Mouse (Mus musculus) liver, embryonic 14.5 days (tissue): ENCODE data around the gene Rps6kb2. TPM values are rescaled to one million over a fixed set of nuclear protein-coding genes. Genes with fewer than 3 reads are reported as not detected.

Experiments
- ATAC-seq: fragments of 200-750 bp; cut with Nextera tagmentation; 2 replicates; pipeline ENCODE4 v1.8.0; 2017; ENCODE audit warnings: moderate number of reproducible peaks, mild to moderate bottlenecking, moderate library complexity; ENCODE audit not compliant: insufficient read depth
- DNase-seq, 3 experiments: peaks; one replicate each; pipeline ENCODE4 v3.0.0-alpha.2; 2012 to 2013; ENCODE audit warnings: low read depth in 3 of 3, low spot score in 3 of 3
- H3K27ac ChIP-seq: fragments of 300-500 bp; sonication (generic); 2 replicates; pipeline ENCODE4 v1.5.1; 2014; ENCODE audit warnings: moderate library complexity, mild to moderate bottlenecking, control low read depth, inconsistent platforms
- H3K27me3 ChIP-seq: fragments of 300-500 bp; sonication (generic); 2 replicates; pipeline ENCODE4 v1.6.1; 2014; ENCODE audit warnings: mild to moderate bottlenecking, low read length, moderate library complexity; ENCODE audit not compliant: control insufficient read depth, insufficient read depth
- H3K36me3 ChIP-seq: fragments of 300-500 bp; sonication (generic); replicated peaks from 2 replicates; pipeline ENCODE4 v1.6.1; 2014; ENCODE audit warnings: low read depth; ENCODE audit not compliant: control insufficient read depth, insufficient read depth
- H3K4me1 ChIP-seq, 2 experiments: fragments of 200-500 bp in 1 of 2; fragments of 300-500 bp in 1 of 2; sonication (generic) in 1 of 2; replicated peaks; 2 replicates each; pipeline ENCODE4 v1.6.1; 2012 to 2014; ENCODE audit warnings: antibody characterized with exemption in 1 of 2, inconsistent platforms in 1 of 2, low read length in 1 of 2; ENCODE audit not compliant: control insufficient read depth in 2 of 2, insufficient read depth in 2 of 2
- H3K4me2 ChIP-seq: fragments of 300-500 bp; sonication (generic); 2 replicates; pipeline ENCODE4 v1.6.1; 2014; ENCODE audit warnings: low read depth, mild to moderate bottlenecking, control low read depth, moderate library complexity
- H3K4me3 ChIP-seq, 2 experiments: fragments of 200-500 bp in 1 of 2; fragments of 300-500 bp in 1 of 2; sonication (generic) in 1 of 2; 2 replicates each; pipeline ENCODE4 v1.5.1; 2012 to 2014; ENCODE audit warnings: low read depth in 2 of 2, low read length in 2 of 2, mild to moderate bottlenecking in 2 of 2, control low read depth in 1 of 2, inconsistent platforms in 1 of 2, moderate library complexity in 1 of 2; ENCODE audit not compliant: insufficient read depth in 1 of 2
- H3K9ac ChIP-seq: fragments of 300-500 bp; sonication (generic); replicated peaks from 2 replicates; pipeline ENCODE4 v1.6.1; 2014; ENCODE audit warnings: mild to moderate bottlenecking, control low read depth, moderate library complexity
- H3K9me3 ChIP-seq: fragments of 300-500 bp; sonication (generic); 2 replicates; pipeline ENCODE4 v1.6.1; 2016; ENCODE audit warnings: low read length, mixed read lengths; ENCODE audit not compliant: control insufficient read depth
- CTCF ChIP-seq: IDR thresholded peaks from 2 replicates; pipeline ENCODE4 v1.5.1; 2016; ENCODE audit warnings: antibody characterized with exemption, low read depth, control low read depth
- EP300 ChIP-seq: IDR thresholded peaks from 2 replicates; pipeline ENCODE4 v1.6.1; 2016; ENCODE audit warnings: antibody characterized with exemption, low read depth
- WGBS: fragments of 180-500 bp; shearing (Covaris S2); extraction: QIAGEN DNeasy Blood & Tissue Kit; methylation state at CpG from one replicate; pipeline ENCODE4 v1.1.7; 2014; ENCODE audit not compliant: insufficient replicate concordance; 5-methylcytosine and 5-hydroxymethylcytosine counted together
- polyA plus RNA-seq, 2 experiments: library from polyadenylated mRNA; depleted of rRNA in 1 of 2; stranded (reverse) in 1 of 2; unstranded in 1 of 2; fragments of >200 nt; fragmentation: Nextera tagmentation in 1 of 2; extraction: Ambion mirVana in 1 of 2; gene quantifications; 2 replicates each; pipeline versions ENCODE4 v1.2.1 to v1.2.3; 2012 to 2014

The Rps6kb2 gene
- polyA plus RNA-seq, 2 experiments = 19.2 to 19.9 TPM

- no peak for ATAC-seq
- WGBS = 65% methylated on average over 16 of the region's 16 CpGs
- Histone ChIP-seq H3K27me3 (no peaks in the 10 kb centered on the region), H3K4me3 (no peak overlapping the region), H3K9me3 (no peaks in the 10 kb centered on the region), H3K9ac (no peak overlapping the region), H3K36me3 (no peaks in the 10 kb centered on the region), H3K4me2 (no peak overlapping the region), H3K27ac (no peak overlapping the region), H3K4me1 (peaks cover 4 to 12% of the 10 kb centered on the region in 2 experiments)
- TF ChIP-seq CTCF = no peak
- TF ChIP-seq EP300 = no peak
- no peak for DNase-seq
Observed at GRCm38 (mm10) chr19:4144550-4145498, 18.3 kb downstream of the Rps6kb2 start.

- no peak within 1 kb of the TSS for H3K9ac ChIP-seq
- no peaks in the 10 kb centered on the region for H3K27me3 ChIP-seq
- H3K4me1 ChIP-seq = peaks cover 4 to 7% of the 10 kb centered on the region in 2 experiments; a peak in 3 of 4 replicates
- no peaks in the 10 kb centered on the region for H3K9me3 ChIP-seq
- WGBS = 54% methylated on average over 7 of the region's 7 CpGs
- H3K27ac ChIP-seq = no peak within 1 kb of the TSS
- TF ChIP-seq CTCF = no peak
- TF ChIP-seq EP300 = no peak
- H3K4me2 ChIP-seq = no peak within 1 kb of the TSS
- ATAC-seq (no peak), DNase-seq (no peak)
- H3K36me3 ChIP-seq = no peaks in the 10 kb centered on the region
- no peak within 1 kb of the TSS for H3K4me3 ChIP-seq
Observed at GRCm38 (mm10) chr19:4143759-4144268, 19.3 kb downstream of the Rps6kb2 start, which contains the start of gene Cabp4. TSS of gene Cabp4 (minus strand) at chr19:4144033.

GRCm38 (mm10) chr19:4142416-4143173 is 20.6 kb downstream of the Rps6kb2 start:
- Histone ChIP-seq H3K36me3 (no peaks in the 10 kb centered on the region), H3K27me3 (no peaks in the 10 kb centered on the region; the same call in 1 of the 2 replicates), H3K9me3 (no peaks in the 10 kb centered on the region), H3K4me3 (no peak overlapping the region), H3K27ac (no peak overlapping the region), H3K4me1 (0 out of 4 replicates have a peak, but pooled peaks cover 0 to under 1% of the 10 kb centered on the region in 2 experiments), H3K9ac (no peak overlapping the region), H3K4me2 (no peak overlapping the region)
- ATAC-seq = no peak
- no peak for DNase-seq
- TF ChIP-seq EP300 = no peak
- TF ChIP-seq CTCF = no peak
- 74% methylated on average over 18 of the region's 18 CpGs for WGBS

GRCm38 (mm10) chr19:4140147-4140546 is 23.0 kb downstream of the Rps6kb2 start:
- H3K9me3 ChIP-seq = no peaks in the 10 kb centered on the region
- TF ChIP-seq CTCF (no peak), EP300 (no peak)
- WGBS = 70% methylated on average over 6 of the region's 6 CpGs
- no peak overlapping the region for H3K27ac ChIP-seq
- H3K9ac ChIP-seq = no peak overlapping the region
- ATAC-seq (no peak), DNase-seq (no peak)
- H3K4me3 ChIP-seq = no peak overlapping the region
- H3K4me1 ChIP-seq = peaks cover 2 to 3% of the 10 kb centered on the region in 2 experiments; a peak in 3 of 4 replicates
- H3K36me3 ChIP-seq = no peaks in the 10 kb centered on the region
- H3K27me3 ChIP-seq = no peaks in the 10 kb centered on the region; the same call in 1 of the 2 replicates
- no peak overlapping the region for H3K4me2 ChIP-seq
